Mouse (Mus musculus) MEL-GATA-1-ER (cell line): ENCODE results near the gene Jak1.

Experiments
- DNase-seq: peaks from one replicate; pipeline ENCODE4 v3.0.0-alpha.2; 2012; ENCODE audit warnings: low read depth; ENCODE audit errors: extremely low read depth

Jak1 gene

DNA sequence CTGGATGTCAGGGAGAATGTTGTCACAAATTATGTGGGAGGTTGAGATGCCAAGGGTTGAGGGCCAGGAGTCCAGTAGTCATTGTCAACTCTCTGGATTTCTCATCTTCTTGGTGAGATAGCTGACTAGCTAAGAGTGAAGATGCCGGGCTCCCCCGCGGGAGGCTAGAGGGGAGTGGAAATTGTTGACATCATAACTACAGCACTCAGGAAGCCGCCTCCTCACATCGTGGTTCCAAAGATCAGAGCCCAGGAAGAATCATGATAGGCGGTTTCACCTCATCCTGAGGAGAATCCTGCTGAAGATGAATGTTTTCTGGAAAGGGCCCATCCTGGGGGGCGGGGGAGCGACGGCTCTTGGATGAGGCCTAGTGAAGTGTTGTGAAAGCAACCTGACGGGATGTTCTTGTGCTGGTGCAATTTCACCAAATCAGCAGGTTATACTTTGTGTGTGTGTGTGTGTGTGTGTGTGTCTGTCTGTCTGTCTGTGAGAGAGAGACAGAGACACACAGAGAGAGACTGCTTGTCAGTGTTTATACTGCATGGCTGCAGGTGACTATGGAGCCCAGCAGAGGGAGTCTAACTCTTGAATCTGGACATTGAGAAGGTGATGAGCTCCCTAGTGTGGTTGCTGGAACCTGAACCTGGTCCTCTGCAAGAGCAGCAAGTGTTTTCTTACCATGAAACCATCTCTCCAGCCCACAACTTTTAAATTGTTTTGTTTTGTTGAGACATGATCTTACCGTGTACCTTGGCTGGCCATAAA lies 118.0 kb downstream of the Jak1 start:
- DNase-seq = no peak

DNA sequence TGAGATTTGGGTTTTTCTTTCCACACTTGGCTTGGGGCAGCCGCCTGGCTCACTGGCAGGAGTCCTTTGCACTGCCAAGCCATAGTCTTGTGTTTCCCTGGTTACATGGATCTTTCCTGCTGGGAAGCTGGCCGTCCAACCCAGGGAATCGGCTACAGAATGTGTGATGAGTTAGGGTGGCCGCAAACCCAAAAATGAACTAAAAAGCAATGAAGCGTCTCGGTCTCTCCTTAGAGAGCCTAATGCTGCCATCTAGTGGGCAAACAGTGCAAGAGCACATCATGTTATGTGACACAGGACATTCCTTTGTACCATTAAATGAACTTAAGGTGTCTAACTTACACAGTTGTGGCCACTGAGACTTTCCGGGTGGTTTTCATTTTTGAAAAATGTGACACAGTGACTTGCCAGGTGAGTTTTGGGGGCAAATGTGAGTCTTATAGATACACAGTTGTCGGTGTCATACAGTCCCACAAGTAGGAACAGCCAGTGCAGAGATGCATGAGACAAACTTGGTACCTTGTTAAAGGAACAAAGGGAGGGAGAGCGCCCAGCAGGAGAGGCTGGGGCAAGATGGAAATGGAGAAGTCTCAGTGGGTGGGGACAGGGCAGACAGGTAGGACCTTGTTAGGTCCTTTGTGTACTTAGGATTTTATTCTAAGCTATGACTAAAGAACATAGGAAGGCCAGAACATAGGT lies 118.9 kb downstream of the Jak1 start:
- peak; percentile 44 for DNase-seq

DNA sequence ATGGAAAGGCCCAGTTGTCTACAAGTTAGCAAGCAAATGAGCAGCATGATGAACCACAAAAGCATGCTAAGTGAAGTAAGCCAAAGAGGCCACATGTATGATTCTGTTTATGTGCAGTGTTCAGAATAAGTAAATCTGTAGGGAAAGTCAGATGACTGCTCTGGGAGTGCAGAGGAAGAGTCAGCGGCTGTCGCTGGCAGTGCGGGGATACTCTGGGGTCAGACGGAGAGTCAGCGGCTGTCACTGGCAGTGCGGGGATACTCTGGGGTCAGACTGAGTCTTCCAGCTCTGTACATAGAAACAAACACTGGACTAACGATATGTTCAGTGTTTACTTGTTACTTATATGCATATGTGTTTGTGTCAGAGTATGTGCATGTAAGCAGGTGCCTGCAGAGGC lies 120.3 kb downstream of the Jak1 start:
- DNase-seq = no peak

DNA sequence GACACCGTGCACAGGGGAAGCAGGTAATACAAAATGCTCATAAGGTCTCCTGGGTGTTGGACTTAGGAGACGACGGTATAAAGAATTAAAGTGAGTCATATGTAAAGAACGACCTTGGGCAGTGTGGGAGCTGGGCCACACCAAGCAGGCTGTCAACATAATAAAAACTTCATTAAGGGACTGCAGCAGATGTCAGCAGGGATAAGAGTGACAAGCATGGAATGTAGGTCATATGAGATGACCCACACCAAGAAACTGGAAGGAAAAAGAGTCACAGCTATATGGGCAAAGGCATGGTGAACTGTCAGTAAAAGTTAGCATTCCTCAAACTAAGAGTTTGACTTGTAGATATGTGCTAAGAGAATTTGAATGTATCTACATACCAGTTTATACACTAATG lies 120.7 kb downstream of the Jak1 start:
- DNase-seq = no peak

DNA sequence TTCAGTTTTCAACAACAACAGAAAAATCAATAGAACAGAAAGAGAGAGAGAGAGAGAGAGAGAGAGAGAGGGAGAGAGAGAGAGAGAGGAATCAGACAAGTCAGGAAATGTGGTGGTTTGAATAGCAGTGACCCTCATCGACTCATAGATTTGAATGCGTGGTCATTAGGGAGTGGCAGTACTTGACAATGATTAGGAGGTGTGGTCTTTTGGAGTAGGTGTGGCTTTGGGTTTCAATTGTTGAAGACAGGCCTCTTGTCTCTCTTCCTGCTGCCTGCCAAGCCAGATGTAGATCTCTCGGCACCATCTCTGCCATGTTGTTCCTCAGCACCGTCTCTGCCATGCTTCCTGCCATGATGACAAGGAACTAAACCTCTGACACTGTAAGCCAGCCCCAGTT lies 121.2 kb downstream of the Jak1 start:
- DNase-seq = no peak

DNA sequence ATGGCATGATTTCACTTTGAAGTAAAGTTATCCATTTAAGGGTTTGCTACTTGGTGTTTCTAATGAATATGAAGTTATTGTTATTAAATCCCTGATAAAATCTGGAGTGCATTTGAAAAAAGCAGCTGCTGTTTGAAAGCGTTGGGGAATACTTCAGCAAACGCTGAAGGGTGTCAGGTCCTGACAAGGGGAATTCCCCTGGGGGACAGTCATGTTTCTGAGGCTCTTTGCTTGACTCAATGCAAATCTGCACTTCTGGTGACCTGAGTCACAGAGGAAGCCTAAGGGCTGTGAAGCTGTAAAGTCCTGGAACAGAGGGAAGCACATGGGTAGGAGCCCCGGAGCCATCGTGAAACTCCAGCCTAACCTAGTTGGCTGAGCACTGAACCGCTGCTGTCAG lies 123.3 kb downstream of the Jak1 start:
- no peak for DNase-seq

DNA sequence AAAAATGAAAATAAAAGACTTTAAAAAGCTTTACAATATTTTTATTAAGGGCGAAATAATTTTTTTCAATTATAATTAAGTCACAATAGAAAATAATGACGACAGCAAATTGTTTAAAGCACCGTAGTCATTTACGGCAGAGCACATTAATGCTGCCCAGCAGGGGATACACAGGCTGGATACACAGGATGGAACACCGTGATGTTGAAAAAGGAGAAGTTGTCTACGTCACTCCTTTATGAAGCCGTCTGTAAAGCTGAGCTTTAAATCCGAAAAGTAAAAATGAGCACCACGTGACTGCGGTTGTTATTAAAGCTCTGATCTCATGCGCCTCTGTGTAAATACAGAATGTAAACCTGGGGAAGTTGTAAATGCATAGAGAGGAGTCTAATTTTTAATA lies 127.1 kb downstream of the Jak1 start:
- DNase-seq = no peak

DNA sequence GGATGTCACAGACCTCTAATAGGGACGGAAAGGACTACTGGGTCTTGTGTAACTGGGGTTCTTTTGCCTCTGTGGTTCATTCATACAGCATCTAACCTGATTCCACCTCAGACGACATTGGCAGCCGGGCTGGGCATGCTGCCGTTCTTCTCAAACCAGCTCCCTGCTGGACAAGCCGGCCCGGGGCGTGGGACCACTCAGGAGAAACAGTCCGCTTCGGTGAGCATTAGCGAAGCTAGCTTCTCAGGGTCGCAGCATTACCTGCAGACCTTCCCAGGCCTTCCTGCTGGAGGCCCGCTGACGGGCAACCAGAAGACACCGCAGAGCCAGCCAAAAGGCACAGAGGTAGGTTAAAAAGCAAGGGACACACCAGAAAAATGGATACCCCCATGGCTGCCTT lies 129.2 kb downstream of the Jak1 start:
- DNase-seq = no peak

DNA sequence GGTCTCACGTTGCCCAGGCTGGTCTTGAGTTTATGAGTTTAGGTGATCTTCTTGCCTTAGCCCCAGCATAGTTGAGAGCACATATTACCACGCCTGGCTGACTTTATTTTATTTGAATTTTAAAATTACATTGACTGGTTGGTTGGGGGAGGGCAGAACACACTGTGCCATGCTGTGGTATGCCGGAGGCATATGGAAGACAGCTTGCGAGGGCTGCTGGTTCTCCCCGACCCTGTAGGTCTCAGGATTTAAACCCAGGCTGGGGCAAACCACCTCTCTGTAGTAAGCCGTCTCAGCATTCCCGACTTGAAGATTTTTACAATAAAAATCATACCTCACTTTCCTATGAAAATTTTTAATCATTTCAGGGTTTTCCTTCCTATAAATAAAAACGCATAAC lies 130.1 kb downstream of the Jak1 start:
- no peak for DNase-seq

DNA sequence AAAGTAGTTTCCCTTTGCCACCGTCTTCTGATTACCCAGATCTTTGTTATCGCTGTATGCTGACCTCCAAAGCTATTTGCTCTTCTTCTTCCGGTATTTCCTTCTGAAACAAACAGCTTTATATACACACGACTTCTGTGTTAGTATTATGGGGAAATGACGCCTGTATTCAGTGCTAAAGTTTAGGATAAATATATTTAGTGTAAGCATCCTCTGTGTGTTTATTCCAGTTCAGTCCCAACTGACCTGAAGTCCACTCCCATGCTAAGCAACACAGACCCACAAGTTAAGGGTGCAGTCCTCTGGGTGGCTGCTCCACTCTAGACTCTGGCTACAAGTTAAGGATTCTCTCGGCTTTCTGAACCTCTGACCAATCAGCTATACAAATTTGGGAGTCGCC lies 144.1 kb downstream of the Jak1 start:
- DNase-seq = no peak

DNA sequence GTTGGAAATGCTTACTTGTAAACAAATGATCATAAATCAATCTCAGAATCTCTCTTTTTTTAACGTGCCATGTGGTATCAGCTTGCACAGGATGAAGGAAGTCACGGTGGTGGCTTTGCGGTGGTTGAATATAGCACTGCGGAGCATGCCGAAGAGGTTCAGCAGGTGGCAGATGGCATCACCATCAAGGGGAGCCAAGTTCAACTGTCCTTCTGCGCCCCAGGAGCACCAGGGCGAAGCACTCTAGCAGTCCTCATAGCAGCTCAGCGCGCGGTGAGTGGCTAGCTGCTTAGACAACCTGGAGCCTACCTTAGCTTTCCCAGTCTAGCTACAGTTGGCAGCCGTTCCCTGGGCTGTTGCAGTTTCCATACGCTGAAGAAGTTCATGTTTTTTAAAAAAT lies 158.0 kb downstream of the Jak1 start:
- DNase-seq = no peak
